Mouse (Mus musculus) adipocyte (in vitro differentiated cells): ENCODE measurements at regions not wholly inside any gene's neighbourhood (a gene's known extent, or its start where the extent isn't known, plus 50 kb on each side); places are given as distances from the start of the nearest gene placed in this dataset.

Experiments used
- DNase-seq: peaks from one replicate; pipeline ENCODE4 v3.0.0-alpha.2; 2016; ENCODE audit warnings: low spot score

DNA sequence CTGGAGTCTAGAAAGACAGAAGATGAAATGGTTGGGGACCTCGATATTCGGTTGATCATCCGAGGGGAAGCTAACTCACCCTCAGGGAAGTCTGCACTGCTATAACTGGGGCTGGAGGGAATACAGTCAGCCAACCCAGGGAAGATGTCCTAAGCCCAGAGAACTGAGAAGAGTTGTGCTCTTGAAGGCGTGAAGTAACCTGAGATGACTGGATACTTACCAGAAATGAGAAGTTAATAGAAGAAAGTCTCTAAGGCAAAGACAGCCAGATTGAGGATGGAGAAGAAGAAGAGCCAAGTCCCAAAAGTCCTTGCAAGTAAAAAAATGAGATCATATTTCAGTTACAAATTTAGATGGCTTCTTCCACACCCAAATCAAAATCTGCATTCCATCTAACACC is 146.5 kb upstream of the Usp24 start:
- no peak for DNase-seq

- no peak for DNase-seq
These were observed 145.3 kb upstream of the Usp24 start for GRCm38 (mm10) chr4:106170731-106171130.

DNA sequence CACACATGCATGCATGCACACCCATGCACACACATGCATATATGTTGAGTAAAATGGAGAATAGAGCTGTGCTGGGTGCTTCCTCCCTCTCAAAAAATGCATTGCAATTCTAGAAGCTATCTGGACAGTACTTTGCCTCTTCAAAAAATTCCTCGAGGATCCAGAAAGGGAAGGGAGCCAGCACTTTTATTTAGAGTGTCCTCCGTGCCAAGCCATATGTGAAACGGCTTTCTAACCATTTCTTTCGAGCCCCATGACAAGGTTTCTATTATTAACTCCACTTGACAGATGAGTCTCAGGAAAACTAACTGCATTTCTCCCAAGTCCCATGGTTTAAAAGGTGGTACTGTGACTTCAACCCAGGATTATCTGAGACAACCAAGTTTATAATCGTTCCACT is 140.7 kb upstream of the Usp24 start:
- no peak for DNase-seq

- peak; percentile 44 for DNase-seq
These were observed 130.1 kb upstream of the Usp24 start for GRCm38 (mm10) chr4:106185745-106186501.

DNA sequence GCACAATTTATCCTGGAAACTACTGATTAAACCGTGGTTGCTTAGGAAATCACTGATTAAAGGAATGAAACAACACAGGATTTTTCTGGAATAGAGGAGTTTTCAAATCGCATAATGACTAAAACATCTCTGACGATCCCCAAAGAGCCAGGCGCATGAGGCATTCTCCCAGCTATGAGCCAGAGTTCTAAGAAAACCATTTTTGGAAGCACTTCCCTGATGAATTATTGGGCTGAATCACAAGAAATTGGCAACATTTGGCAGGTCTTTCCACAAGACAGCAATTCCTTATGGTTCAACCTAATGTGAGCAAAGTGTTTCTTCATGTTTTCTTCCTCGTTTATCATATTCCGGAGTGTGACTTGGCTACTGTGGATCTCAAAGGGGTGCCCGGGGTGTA is 129.3 kb upstream of the Usp24 start:
- peak; percentile 57 for DNase-seq

- no peak for DNase-seq
These were observed 125.8 kb upstream of the Usp24 start for GRCm38 (mm10) chr4:106190248-106190647.

- DNase-seq, result no peak
These were observed 124.7 kb upstream of the Usp24 start for GRCm38 (mm10) chr4:106191331-106191730.

DNA sequence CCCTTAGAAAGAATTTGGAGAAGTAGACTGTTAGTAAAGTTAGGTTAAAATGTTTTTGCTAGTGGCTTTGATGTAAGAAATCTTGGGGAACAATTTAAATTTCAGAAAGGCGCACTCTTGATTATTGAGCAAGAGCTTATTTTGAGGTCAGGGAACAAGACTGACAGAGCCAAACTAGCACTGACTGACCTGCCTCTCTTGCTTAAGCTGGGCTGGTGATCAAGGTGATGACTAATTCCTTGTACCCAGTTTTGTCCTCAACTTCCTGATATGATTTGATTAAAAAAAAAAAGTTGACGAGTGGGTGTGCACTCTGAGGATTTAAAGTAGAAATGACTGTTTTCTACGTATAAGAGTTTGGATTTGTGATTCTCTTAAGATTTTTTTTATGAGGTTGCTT is 124.2 kb upstream of the Usp24 start:
- peak; percentile 56 for DNase-seq

GRCm38 (mm10) chr4:106193204-106193945 is 122.6 kb upstream of the Usp24 start:
- peak; percentile 31 for DNase-seq

DNA sequence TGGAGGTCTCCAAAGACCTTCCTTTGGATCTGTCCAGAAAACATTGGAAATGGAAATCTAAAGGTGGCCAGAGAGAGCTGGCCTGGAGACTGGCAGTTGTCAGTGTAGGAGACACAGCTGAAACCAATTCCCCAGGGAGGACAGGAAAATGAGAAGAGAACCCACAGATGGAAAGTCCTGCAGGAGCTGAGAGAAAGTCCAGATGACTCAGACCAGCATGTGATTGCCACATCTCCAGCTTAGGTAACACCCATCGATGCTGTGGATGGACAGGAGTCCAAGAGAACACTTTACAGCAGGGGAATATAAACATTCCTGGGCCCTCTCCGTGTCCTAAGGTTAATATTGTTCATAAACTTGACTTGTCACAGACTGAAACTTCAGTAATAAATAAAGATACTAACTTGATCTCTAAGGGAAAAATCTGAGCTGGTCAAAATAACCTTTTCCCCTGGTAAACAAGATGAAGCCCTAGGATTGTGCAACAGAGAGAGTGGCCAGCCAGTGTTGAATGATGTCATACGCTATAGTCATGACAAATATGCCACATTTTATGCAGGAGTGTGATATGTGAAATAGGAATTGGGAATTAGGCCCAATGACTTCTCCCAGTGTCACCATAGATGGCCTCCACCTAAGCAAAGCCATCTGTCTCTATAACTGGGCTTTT is 120.4 kb upstream of the Usp24 start:
- peak; percentile 80 for DNase-seq

DNA sequence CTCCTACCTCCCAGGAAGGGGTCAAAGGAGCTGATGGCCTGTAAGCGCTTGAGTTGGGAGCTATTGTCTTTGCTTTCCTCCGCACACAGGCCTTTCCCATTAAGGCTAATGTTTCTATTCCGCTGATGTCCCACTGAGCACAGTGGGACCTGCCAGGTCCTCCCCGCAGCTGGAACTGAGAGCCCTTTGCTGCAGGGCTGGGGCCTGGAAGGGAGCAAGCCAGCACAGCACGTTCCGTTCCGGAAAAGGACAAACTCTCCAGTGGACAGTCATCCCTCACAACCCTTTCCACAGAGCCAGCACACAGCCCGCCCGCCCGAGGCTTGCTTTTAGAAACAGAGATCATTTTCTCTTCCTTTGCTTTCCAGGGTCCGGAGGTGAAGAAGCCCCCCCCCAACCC is 116.2 kb upstream of the Usp24 start:
- DNase-seq, result no peak

GRCm38 (mm10) chr4:106200241-106200640 is 115.8 kb upstream of the Usp24 start:
- DNase-seq, result no peak

DNA sequence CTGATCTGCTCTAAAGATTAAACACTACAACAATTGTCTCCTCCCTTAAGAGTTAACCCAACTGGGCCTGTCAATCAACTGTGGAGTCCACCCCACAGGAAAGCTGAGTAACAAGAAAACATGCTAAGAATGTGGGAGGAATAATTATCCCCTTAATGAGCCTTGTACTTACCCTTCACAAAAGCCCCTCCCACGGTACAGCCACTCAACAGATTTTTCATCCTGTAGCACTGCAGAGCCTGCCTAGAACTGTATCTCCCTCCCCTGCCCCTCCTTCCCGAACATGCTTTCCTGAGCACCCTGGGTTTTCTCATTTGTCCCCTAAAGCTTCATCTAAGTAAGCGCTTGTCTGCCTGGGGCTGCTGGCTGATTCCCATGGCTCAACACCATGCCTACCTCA is 113.5 kb upstream of the Usp24 start:
- DNase-seq, result no peak

DNA sequence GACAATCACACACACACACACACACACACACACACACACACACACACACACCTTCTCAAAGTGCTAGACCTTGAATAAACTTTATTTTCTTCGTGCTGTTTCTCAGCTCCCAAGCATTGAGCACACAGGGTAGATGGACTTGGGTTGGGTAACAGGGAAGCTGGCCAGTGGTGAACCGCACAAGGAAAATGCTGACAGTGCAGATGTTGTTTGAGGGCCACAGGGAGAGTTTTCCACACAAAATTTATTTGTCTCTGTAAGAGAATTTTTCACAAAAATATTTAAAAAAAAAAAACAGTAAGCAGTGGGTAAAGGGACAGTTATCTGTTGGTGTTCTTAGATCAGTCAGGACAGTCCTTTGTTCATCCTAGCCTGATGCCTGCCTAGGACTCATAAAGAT is 110.8 kb upstream of the Usp24 start:
- DNase-seq, result no peak

DNA sequence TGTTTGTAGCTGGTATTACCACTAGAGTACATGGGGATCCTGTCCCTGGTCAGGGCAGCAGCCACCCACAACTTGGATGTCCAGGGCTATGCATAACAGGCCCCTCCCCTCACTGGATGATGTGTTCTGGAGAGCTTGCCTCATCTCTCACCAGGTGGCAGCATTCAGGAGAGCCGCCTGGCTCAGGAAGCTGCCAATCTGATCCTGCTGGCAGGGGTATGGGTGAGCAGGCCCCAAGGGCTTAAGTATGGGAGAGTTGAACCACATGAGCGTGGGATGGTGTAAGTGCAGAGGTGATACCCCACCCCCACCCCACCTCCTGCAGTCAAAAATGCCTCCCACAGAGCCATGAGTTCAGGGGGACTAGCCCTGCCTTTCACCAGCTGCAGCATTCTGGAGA is 110.0 kb upstream of the Usp24 start:
- no peak for DNase-seq

DNA sequence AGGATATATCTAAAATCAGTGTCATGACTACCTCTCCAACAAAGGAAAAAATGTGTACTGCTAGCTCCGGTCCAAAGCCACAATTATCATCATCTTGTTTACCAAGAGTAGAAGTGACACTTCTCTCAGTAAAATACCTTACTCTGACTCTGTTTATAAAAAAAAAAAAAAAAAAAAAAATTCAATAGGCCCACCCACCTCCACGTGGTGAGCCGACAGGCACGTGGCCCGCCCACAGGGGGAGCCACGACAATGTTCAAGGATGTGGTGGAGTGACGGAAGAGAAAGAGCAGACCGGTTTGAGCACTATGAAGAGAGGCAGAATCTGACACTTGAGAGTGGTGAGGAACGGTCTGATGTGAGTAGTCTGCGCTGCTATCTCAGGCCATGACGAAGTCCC is 106.5 kb upstream of the Usp24 start:
- no peak for DNase-seq

DNA sequence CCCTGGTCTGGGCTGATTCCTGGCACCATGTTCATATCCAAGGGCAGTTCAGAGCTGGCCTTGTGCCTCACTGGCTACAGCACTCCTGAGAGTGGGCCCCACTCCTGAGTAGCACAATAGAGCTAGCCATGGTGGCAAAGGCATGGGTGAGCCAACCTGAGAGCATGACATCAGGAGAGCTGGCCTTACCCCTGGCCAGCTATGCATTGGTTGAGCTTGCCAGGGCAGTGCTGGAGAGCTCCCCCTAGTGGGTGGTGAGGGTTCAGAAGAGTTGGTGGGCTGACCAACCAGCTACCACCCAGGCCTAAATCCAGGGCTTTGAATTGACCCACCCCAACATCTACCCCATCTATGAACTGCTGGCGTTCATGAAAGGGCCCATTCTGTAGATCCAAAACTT is 106.0 kb upstream of the Usp24 start:
- DNase-seq, result no peak

DNA sequence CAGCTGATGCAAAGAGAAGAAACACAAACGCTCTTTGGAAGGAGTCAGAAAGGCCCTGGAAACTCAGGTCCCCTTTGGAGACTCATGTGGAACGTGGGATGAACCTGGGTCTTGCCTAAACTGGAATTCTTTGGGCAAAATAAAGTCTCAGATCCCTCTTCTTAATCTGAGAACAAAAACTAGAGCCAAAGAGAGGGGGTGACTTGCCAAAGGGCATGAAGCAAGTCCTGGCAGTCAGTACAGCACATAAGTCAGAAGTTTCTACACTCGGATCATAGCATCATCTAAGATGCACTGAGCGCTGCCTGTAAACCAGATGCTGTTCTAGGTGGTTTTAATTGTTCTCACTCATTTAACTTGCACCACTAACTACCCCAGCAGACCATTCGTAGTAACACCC is 101.8 kb upstream of the Usp24 start:
- peak; percentile 61 for DNase-seq

GRCm38 (mm10) chr4:106220621-106221020 is 95.4 kb upstream of the Usp24 start:
- DNase-seq, result no peak

GRCm38 (mm10) chr4:106225184-106225862 is 90.7 kb upstream of the Usp24 start:
- peak; percentile 76 for DNase-seq

DNA sequence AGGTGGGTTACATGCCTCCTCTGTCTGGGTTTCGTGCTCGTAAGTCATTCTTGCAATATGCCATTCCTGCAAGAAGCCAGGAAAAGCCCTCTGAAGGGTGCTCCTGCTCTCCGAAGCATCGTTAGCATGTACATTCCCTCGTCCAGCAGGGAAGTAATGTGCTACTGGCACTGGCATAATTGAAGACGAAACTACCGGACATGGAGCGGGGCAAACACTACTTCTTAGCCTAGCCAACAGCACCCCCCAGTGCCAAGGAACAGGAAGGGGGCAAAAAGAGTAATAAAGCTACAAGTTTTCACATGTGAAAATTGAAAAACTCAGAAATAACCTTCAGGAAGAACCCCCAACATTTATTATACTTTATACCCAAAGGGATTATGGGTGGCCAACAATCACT is 88.6 kb upstream of the Usp24 start:
- no peak for DNase-seq

DNA sequence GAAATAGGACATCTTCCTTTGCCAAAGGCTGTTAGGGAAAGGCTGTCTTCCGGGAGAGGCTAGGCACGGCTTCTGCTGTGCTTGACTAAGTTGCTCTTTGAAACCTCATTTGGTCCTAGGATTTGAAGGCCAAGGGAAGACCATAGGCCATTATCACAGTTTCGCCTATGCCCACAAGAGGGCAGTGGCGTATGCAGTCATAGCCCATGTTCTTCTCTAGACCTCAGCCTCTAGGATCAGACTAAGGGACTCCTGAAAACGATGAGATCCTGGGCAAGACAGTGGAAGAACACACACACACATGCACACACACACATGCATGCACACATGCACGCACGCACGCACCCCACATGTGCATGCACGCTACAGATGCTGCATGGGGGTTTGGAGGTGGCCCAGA is 87.5 kb upstream of the Usp24 start:
- peak; percentile 79 for DNase-seq

GRCm38 (mm10) chr4:106229526-106229925 is 86.5 kb upstream of the Usp24 start:
- DNase-seq, result no peak
